Mouse (Mus musculus) heart, embryonic 11.5 days (tissue): ENCODE data around the gene Ccdc122. TPM values are rescaled to one million over a fixed set of nuclear protein-coding genes. Genes with fewer than 3 reads are reported as not detected.
"Not testable (repeated sequence)": the region's sequence is repeated elsewhere in the genome, so short reads cannot be mapped to it uniquely, and the experiment has no call there.

Experiments used
- ATAC-seq: fragments of 200-750 bp; cut with Nextera tagmentation; replicated peaks from 2 replicates; pipeline ENCODE4 v1.8.0; 2017; ENCODE audit warnings: moderate library complexity; ENCODE audit not compliant: insufficient number of reproducible peaks, low FRiP score, low TSS enrichment
- H3K27ac ChIP-seq: fragments of 300-500 bp; sonication (generic); 2 replicates; pipeline ENCODE4 v1.5.1; 2014; ENCODE audit warnings: mild to moderate bottlenecking, low read depth, low read length
- H3K27me3 ChIP-seq: fragments of 300-500 bp; sonication (generic); 2 replicates; pipeline ENCODE4 v1.6.1; 2014; ENCODE audit warnings: mild to moderate bottlenecking, low read length, mixed read lengths; ENCODE audit not compliant: control insufficient read depth, insufficient read depth
- H3K36me3 ChIP-seq: fragments of 300-500 bp; sonication (generic); 2 replicates; pipeline ENCODE4 v1.6.1; 2014; ENCODE audit warnings: mild to moderate bottlenecking, low read length, moderate library complexity, mixed read lengths; ENCODE audit not compliant: control insufficient read depth, insufficient read depth
- H3K4me1 ChIP-seq: fragments of 300-500 bp; sonication (generic); 2 replicates; pipeline ENCODE4 v1.6.1; 2014; ENCODE audit warnings: low read length; ENCODE audit not compliant: control insufficient read depth, insufficient read depth
- H3K4me2 ChIP-seq: fragments of 300-500 bp; sonication (generic); 2 replicates; pipeline ENCODE4 v1.6.1; 2014; ENCODE audit warnings: mild to moderate bottlenecking, moderate library complexity
- H3K4me3 ChIP-seq: fragments of 300-500 bp; sonication (generic); 2 replicates; pipeline ENCODE4 v1.5.1; 2014; ENCODE audit warnings: low read depth, low read length
- H3K9ac ChIP-seq: fragments of 300-500 bp; sonication (generic); 2 replicates; pipeline ENCODE4 v1.6.1; 2014; ENCODE audit warnings: mild to moderate bottlenecking, low read depth, low read length, moderate library complexity
- H3K9me3 ChIP-seq: fragments of 300-500 bp; sonication (generic); replicated peaks from 2 replicates; pipeline ENCODE4 v1.6.1; 2016; ENCODE audit warnings: low read length; ENCODE audit not compliant: control insufficient read depth
- WGBS: fragments of 180-500 bp; shearing (Covaris S2); extraction: QIAGEN DNeasy Blood & Tissue Kit; methylation state at CpG from one replicate; pipeline ENCODE4 v1.1.7; 2014; ENCODE audit not compliant: insufficient replicate concordance; 5-methylcytosine and 5-hydroxymethylcytosine counted together
- polyA plus RNA-seq: library from polyadenylated mRNA; unstranded; fragments of >200 nt; fragmentation: Nextera tagmentation; extraction: Ambion mirVana; gene quantifications from 2 replicates; pipeline ENCODE4 v1.2.1, GENCODE M21; 2014

Gene Ccdc122
- polyA plus RNA-seq, 1 experiment from 2014 or later, result 2.2 TPM

GRCm38 (mm10) chr14:77037832-77038425 lies 1.4 kb downstream of the Ccdc122 start:
- Histone ChIP-seq H3K4me1 (0 out of 2 replicates have a peak, but pooled peaks cover 5% of the 10 kb centered on the region), H3K9me3 (no peaks in the 10 kb centered on the region), H3K27ac (no peak overlapping the region), H3K9ac (no peak overlapping the region), H3K27me3 (no peaks in the 10 kb centered on the region), H3K36me3 (no peaks in the 10 kb centered on the region), H3K4me2 (no peak overlapping the region), H3K4me3 (no peak overlapping the region)
- ATAC-seq, result no peak
- 79% methylated on average over 8 of the region's 8 CpGs for WGBS

- Histone ChIP-seq H3K27ac (no peak overlapping the region), H3K36me3 (no peaks in the 10 kb centered on the region), H3K4me3 (no peak overlapping the region), H3K4me2 (no peak overlapping the region), H3K9ac (no peak overlapping the region), H3K9me3 (no peaks in the 10 kb centered on the region), H3K4me1 (no peaks in the 10 kb centered on the region), H3K27me3 (no peaks in the 10 kb centered on the region)
- ATAC-seq, result no peak
Measured at GRCm38 (mm10) chr14:77053288-77053687, 16.7 kb downstream of the Ccdc122 start.

GRCm38 (mm10) chr14:77069361-77069760 lies 32.8 kb downstream of the Ccdc122 start:
- Histone ChIP-seq H3K4me1 (no peaks in the 10 kb centered on the region), H3K4me2 (no peak overlapping the region), H3K36me3 (no peaks in the 10 kb centered on the region), H3K9ac (no peak overlapping the region), H3K27me3 (no peaks in the 10 kb centered on the region), H3K4me3 (no peak overlapping the region), H3K9me3 (no peaks in the 10 kb centered on the region), H3K27ac (no peak overlapping the region)
- ATAC-seq, result no peak
- 74% methylated on average over 1 of the region's 1 CpGs for WGBS

- no peak overlapping the region for H3K4me2 ChIP-seq
Measured at GRCm38 (mm10) chr14:77081248-77081647, 44.7 kb downstream of the Ccdc122 start.

GRCm38 (mm10) chr14:77100285-77100684 lies 63.7 kb downstream of the Ccdc122 start:
- Histone ChIP-seq H3K27ac (no peak overlapping the region), H3K4me2 (no peak overlapping the region), H3K27me3 (no peaks in the 10 kb centered on the region), H3K9me3 (no peaks in the 10 kb centered on the region), H3K4me1 (no peaks in the 10 kb centered on the region), H3K36me3 (no peaks in the 10 kb centered on the region), H3K4me3 (no peak overlapping the region), H3K9ac (no peak overlapping the region)
- WGBS, result 60% methylated on average over 2 of the region's 2 CpGs
- ATAC-seq, result no peak

More at GRCm38 (mm10) chr14:77081248-77081647, 44.7 kb downstream of the Ccdc122 start:
- Histone ChIP-seq H3K4me1 (no peaks in the 10 kb centered on the region), H3K9me3 (no peaks in the 10 kb centered on the region), H3K36me3 (no peaks in the 10 kb centered on the region), H3K4me3 (no peak overlapping the region), H3K27ac (no peak overlapping the region), H3K9ac (no peak overlapping the region), H3K27me3 (no peaks in the 10 kb centered on the region)
- ATAC-seq, result no peak
- 81% methylated on average over 5 of the region's 5 CpGs for WGBS

- not testable (repeated sequence) for ATAC-seq, H3K4me1 ChIP-seq
Measured at GRCm38 (mm10) chr14:77110622-77111021, 74.0 kb downstream of the Ccdc122 start.

GRCm38 (mm10) chr14:77130612-77131011 lies 94.0 kb downstream of the Ccdc122 start:
- Histone ChIP-seq H3K4me1 (peaks cover 2% of the 10 kb centered on the region; the same call in 1 of the 2 replicates), H3K9ac (no peak overlapping the region), H3K4me3 (no peak overlapping the region), H3K27me3 (no peaks in the 10 kb centered on the region), H3K27ac (no peak overlapping the region), H3K4me2 (no peak overlapping the region), H3K9me3 (no peaks in the 10 kb centered on the region), H3K36me3 (no peaks in the 10 kb centered on the region)
- ATAC-seq, result no peak
- WGBS, result 68% methylated on average over 5 of the region's 5 CpGs

More at GRCm38 (mm10) chr14:77110622-77111021, 74.0 kb downstream of the Ccdc122 start:
- H3K4me2 ChIP-seq, H3K27ac ChIP-seq, H3K9me3 ChIP-seq, H3K9ac ChIP-seq, H3K4me3 ChIP-seq, H3K27me3 ChIP-seq, H3K36me3 ChIP-seq: not testable (repeated sequence)
- 84% methylated on average over 5 of the region's 5 CpGs for WGBS

- no peak overlapping the region for H3K4me3 ChIP-seq
- H3K27ac ChIP-seq, result no peak overlapping the region
- no peaks in the 10 kb centered on the region for H3K36me3 ChIP-seq
- H3K4me1 ChIP-seq, result peaks cover 2% of the 10 kb centered on the region; the same call in 1 of the 2 replicates
- no peaks in the 10 kb centered on the region for H3K9me3 ChIP-seq
- no peak overlapping the region for H3K9ac ChIP-seq
- H3K4me2 ChIP-seq, result no peak overlapping the region
- ATAC-seq, result no peak
- H3K27me3 ChIP-seq, result no peaks in the 10 kb centered on the region; the same call in 1 of the 2 replicates
- WGBS, result 55% methylated on average over 6 of the region's 6 CpGs
Measured at GRCm38 (mm10) chr14:77136936-77137335, 100.4 kb downstream of the Ccdc122 start.
